ENCODE assay signal across 33 mouse cellular contexts in the genomic region with DNA sequence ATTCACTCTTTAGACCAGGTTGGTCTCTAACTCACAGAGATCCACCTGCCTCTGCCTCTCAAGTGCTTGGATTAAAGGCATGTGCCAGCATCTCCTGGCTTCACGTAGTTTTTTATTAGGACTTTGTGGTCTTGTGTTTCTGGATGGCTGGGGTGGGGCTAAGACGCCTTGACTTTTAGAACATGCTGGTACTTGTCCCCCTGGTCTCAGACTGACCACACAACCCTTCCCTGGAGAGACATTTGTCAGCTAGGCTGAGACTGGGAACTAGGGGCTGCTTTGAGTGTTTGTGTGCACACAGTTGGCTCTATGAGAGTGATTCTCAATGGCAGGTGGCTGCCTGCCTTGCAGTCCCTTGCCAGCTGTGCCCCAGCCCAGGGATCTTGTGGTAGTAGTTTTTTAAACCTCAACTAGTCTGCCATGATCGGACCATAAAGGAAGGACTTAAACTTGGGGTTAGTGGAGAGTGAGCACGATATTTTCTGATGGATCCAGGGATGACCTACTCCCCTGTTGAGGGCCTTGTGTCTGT. TPM values are rescaled to one million over a fixed set of nuclear protein-coding genes. Genes with fewer than 3 reads are reported as not detected.
"Had no signal": no experiment of that assay in that cellular context is flagged by ENCODE, and none has a peak within 500 bp of the region (broad histone marks: within the 10 kb centered on the region; RNA-seq: fewer than 3 reads in every experiment).

No protein-coding gene starts in this region.

- H3K9me3 ChIP-seq: limb, embryonic 10.5 days; limb, embryonic 12.5 days; limb, embryonic 13.5 days; limb, embryonic 15.5 days; liver, embryonic 12.5 days; liver, embryonic 13.5 days; liver, embryonic 15.5 days; lung, embryonic 15.5 days; megakaryocyte, embryonic 14.5 days; midbrain, embryonic 10.5 days; midbrain, embryonic 12.5 days; midbrain, embryonic 13.5 days; midbrain, embryonic 15.5 days; neural tube, embryonic 12.5 days had no signal

- H3K4me1 ChIP-seq: limb, embryonic 10.5 days; limb, embryonic 12.5 days; limb, embryonic 13.5 days; limb, embryonic 15.5 days; liver, embryonic 12.5 days; liver, embryonic 13.5 days; liver, embryonic 15.5 days; lung, embryonic 15.5 days; megakaryocyte, embryonic 14.5 days; midbrain, embryonic 10.5 days; midbrain, embryonic 12.5 days; midbrain, embryonic 13.5 days; midbrain, embryonic 15.5 days; neural tube, embryonic 12.5 days had no signal

- DNase-seq: left cerebral cortex, postnatal 4 days; liver; liver, embryonic 13.5 days; liver, postnatal 0 days; lung, adult 18-20 months; lung, adult 2 months; lung, embryonic 14.5 days; lung, postnatal 10 days; lung, postnatal 14 days; lung, postnatal 36 days; lung, postnatal 4 days; midbrain, embryonic 14.5 days had no signal

- H3K27me3 ChIP-seq: limb, embryonic 12.5 days; limb, embryonic 13.5 days; limb, embryonic 15.5 days; liver, embryonic 12.5 days; liver, embryonic 13.5 days; liver, embryonic 15.5 days; lung, embryonic 15.5 days; midbrain, embryonic 12.5 days; midbrain, embryonic 13.5 days; midbrain, embryonic 15.5 days; neural tube, embryonic 12.5 days had no signal

- H3K9ac ChIP-seq: limb, embryonic 12.5 days; limb, embryonic 13.5 days; limb, embryonic 15.5 days; liver, embryonic 12.5 days; liver, embryonic 13.5 days; liver, embryonic 14.5 days; liver, embryonic 15.5 days; liver, postnatal 0 days; lung, embryonic 14.5 days; lung, embryonic 15.5 days; midbrain, embryonic 12.5 days; midbrain, embryonic 13.5 days; midbrain, embryonic 15.5 days; neural tube, embryonic 12.5 days had no signal

- H3K27ac ChIP-seq: limb, embryonic 10.5 days; limb, embryonic 12.5 days; limb, embryonic 13.5 days; limb, embryonic 15.5 days; liver, embryonic 12.5 days; liver, embryonic 13.5 days; liver, embryonic 14.5 days; liver, embryonic 15.5 days; lung, embryonic 15.5 days; macrophage; midbrain, embryonic 10.5 days; midbrain, embryonic 12.5 days; midbrain, embryonic 13.5 days; midbrain, embryonic 15.5 days; neural tube, embryonic 12.5 days had no signal

- H3K36me3 ChIP-seq: liver, embryonic 12.5 days; liver, embryonic 13.5 days; liver, embryonic 15.5 days had no signal

- H3K4me3 ChIP-seq: limb, embryonic 10.5 days; limb, embryonic 12.5 days; limb, embryonic 13.5 days; limb, embryonic 15.5 days; liver, embryonic 12.5 days; liver, embryonic 13.5 days; liver, embryonic 15.5 days; lung, embryonic 15.5 days; megakaryocyte, embryonic 14.5 days; midbrain, embryonic 10.5 days; midbrain, embryonic 12.5 days; midbrain, embryonic 13.5 days; midbrain, embryonic 15.5 days; neural tube, embryonic 12.5 days had no signal

- H3K4me2 ChIP-seq: limb, embryonic 12.5 days; limb, embryonic 13.5 days; limb, embryonic 15.5 days; liver, embryonic 11.5 days; liver, embryonic 12.5 days; liver, embryonic 13.5 days; liver, embryonic 15.5 days; lung, embryonic 14.5 days; lung, embryonic 15.5 days; midbrain, embryonic 11.5 days; midbrain, embryonic 12.5 days; midbrain, embryonic 13.5 days; midbrain, embryonic 15.5 days; neural tube, embryonic 12.5 days had no signal

RNA-seq across cellular contexts. Expression of a gene that starts 23.6 kb away (rescaled TPM):
- total RNA-seq: megakaryocyte progenitor cell, adult 5-6 weeks; megakaryocyte, adult 5-6 weeks; megakaryocyte-erythroid progenitor cell, adult 5-6 weeks; monocyte, adult 5-6 weeks had no signal
- polyA plus RNA-seq: macrophage had no signal

RNA-seq across cellular contexts. Expression of a gene that starts 26.8 kb away (rescaled TPM):
- total RNA-seq: megakaryocyte-erythroid progenitor cell, adult 5-6 weeks had no signal
